In the genomic region with DNA sequence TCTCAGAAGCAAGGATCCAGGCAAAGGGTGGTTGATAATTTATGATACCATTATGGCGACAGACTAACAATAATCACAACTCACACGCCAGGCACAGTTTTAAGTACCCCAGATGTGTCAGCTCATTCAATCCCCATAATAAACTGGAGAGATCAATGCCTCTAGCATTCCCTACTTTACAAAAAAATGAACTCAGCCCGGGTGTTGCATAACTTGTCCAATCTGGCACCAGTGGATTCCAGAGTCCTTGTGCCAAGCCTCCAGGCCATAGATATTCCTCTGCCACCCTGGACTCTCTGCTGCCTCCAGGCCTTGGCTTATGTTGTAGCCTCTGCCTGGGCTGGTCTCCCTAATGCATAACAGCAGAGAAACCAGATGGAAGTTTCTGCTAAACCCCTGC, we compare ENCODE assay signal across 22 mouse cellular contexts.
A peak's percentile ranks its signal among the peaks of the same experiment; 100 is the strongest.
DNase-seq lines count a peak whose midpoint lies in the region; TF ChIP-seq lines count a peak whose summit lies in the region.
"Had no signal": no experiment of that assay in that cellular context is flagged by ENCODE, and none has a peak within 500 bp of the region (broad histone marks: within the 10 kb centered on the region; RNA-seq: fewer than 3 reads in every experiment).

No protein-coding gene starts in this region.

- TF ChIP-seq CTCF in left cerebral cortex, adult 2 months (IDR thresholded peaks at IDR 0.05) = no peak

- peak; percentile 8 for DNase-seq in left cerebral cortex, postnatal 4 days
- DNase-seq in left cerebral cortex, adult 2 months (ENCODE audit: extremely low spot score in 1 of 2, low spot score in 2 of 2) = no peak
- DNase-seq in adrenal gland, adult 8-10 months = peak; percentile 10
- peak; percentile 11 for DNase-seq in adrenal gland, postnatal 14 days
- DNase-seq in fat pad, adult 2 months (ENCODE audit: extremely low read depth, low read depth, low spot score) = peak; percentile 65
- no peak for DNase-seq in spleen, adult 18-20 months
- no peak for DNase-seq in testis, postnatal 14 days (ENCODE audit: low spot score)
- DNase-seq: gastrocnemius, adult 2 months; heart, adult 11 months; heart, postnatal 14 days; kidney, adult 2 months; kidney, postnatal 14 days; midbrain, embryonic 14.5 days; right cerebral cortex, postnatal 4 days; thymus, postnatal 14 days had no signal

- no peak overlapping the region for H3K27ac ChIP-seq in left cerebral cortex, adult 2 months
- H3K27ac ChIP-seq: forebrain, embryonic 12.5 days; gastrocnemius, adult 2 months; hindbrain, embryonic 13.5 days; layer of hippocampus, adult 2 months; neural tube, embryonic 15.5 days; stomach, postnatal 0 days had no signal

- intact Hi-C loops in left cerebral cortex, postnatal 4 days (cut with DNase I) = no loop called here
- intact Hi-C loops in left cerebral cortex, adult 2 months (cut with DNase I) = no loop called here

- no peak overlapping the region for H3K4me3 ChIP-seq in left cerebral cortex, adult 2 months
- H3K4me3 ChIP-seq: forebrain, embryonic 12.5 days; gastrocnemius, adult 2 months; heart, embryonic 12.5 days; hindbrain, embryonic 13.5 days; layer of hippocampus, adult 2 months; myocyte; neural tube, embryonic 15.5 days had no signal

Comparison
In these comparisons a context has a peak if more than half of its experiments do, and no peak if none do; other contexts are left out.
1. DNase-seq: peak in left cerebral cortex, postnatal 4 days (single experiment), adrenal gland, adult 8-10 months (single experiment), adrenal gland, postnatal 14 days (single experiment) and fat pad, adult 2 months (single experiment); none in left cerebral cortex, adult 2 months (0 of 2), spleen, adult 18-20 months (0 of 2) and testis, postnatal 14 days (single experiment).